Mouse (Mus musculus) cerebellum, postnatal 36 days (tissue): Measurements from ENCODE around the gene Xpnpep3.

Experiments used
- DNase-seq, 2 experiments: peaks; one replicate each; pipeline ENCODE4 v3.0.0; 2021 to 2022; ENCODE audit warnings: mixed read lengths in 2 of 2

Gene Xpnpep3

DNA sequence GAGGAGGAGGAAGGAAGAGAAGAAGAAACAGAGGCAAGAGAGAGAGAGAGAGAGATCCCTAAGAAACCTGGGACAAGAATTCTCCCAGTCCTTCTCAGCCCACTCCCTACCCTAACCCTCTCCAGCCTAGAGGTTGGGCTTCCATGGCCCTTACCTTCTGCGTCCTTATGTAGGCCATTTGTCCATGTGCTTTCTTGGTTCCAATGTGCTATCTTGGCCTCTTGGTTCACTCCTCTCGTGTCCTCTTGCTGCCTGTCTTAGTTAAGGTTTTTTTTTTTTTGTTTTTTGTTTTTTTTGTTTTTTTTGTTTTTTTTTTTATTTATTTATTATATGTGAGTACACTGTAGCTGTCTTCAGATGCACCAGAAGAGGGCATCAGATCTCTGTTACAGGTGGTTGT, 83.0 kb downstream of the Xpnpep3 start:
- DNase-seq = no peak

DNA sequence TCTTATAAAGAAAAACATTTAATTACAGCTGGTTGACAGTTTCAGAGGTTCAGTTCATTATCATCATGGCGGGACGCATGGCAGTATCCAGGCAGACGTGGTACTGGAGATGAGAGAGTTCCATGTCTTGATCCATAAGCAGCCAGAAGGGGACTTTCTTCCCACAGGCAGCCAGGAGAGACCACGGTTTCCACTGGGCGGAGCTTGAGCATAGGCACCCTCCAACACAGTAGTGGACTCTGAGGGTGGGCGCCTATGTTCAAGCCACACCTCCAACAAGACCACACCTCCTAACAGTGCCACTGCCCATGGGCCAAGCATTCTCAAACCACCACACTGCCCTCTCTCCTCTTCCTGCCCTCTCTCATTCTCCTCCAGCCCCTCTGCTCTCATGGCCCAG, 83.8 kb downstream of the Xpnpep3 start:
- DNase-seq = no peak

DNA sequence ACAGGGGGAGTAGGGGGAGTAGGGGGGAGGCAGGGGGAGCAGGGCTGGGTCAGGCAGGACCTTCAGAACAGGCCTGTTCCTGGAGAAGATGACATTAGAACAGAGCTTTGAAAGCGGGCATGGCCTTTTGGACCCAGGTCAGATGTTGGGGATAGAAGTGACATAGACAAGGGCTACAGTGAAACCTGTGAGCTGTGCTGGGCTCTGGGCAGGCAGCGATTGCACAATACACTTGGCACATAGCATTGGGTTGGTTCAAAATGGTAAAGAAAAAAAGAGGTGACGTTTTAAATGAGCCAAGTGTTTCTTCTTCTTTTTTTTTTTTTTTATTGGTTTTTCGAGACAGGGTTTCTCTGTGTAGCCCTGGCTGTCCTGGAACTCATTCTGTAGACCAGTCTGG, 85.5 kb downstream of the Xpnpep3 start:
- no peak for DNase-seq

DNA sequence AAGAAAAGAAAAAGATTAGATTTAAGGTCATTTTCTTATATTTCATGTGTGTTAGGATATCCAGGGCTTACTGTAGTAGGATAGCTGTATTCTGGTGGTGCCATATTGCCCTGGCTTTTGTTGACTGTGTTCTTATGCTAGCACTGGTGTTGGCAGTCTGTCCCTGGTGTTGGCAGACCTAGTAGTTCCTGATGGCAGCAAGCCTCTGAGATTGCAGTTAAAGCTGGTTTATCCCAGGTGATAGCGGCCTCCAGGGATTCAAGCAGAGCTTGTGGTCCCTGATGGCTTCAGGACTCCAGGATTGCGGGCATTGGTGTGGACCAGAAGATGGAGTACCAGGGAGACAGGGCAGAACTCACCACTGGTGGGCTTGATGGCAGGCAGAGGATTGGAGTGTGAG, 103.5 kb downstream of the Xpnpep3 start:
- no peak for DNase-seq

DNA sequence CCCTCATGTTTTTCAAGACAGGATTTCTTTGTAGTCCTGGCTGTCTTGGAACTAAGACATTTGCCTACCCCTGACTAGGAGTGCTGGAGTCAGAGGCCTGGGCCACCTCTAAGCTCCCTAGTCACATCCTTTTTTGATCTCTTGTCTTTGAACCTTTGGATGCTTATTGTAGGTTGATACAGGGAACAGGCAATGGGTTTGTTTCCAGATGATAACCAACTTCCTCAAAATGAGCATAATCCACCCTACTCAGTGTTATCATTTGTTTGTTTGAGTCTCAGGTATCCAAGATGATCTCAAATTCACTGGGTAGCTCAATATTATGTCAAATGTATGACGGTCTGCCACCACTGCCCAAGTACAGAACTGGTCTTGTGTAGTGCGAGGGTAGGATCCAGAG, 104.1 kb downstream of the Xpnpep3 start:
- no peak for DNase-seq
